Mouse (Mus musculus) testis, postnatal 14 days (tissue): ENCODE measurements around the gene Rfx5.

ENCODE experiments used
- DNase-seq: peaks from one replicate; pipeline ENCODE4 v3.0.0; 2021; ENCODE audit warnings: low spot score

Rfx5 gene

GRCm38 (mm10) chr3:94996946-94997345 lies 43.1 kb downstream of the Rfx5 start:
- DNase-seq = no peak

GRCm38 (mm10) chr3:95002569-95002968 lies 48.7 kb downstream of the Rfx5 start:
- DNase-seq = no peak

- DNase-seq = no peak
Measured at GRCm38 (mm10) chr3:95003273-95003672, 49.4 kb downstream of the Rfx5 start.

- no peak for DNase-seq
Measured at GRCm38 (mm10) chr3:95005651-95006050, 51.8 kb downstream of the Rfx5 start.

GRCm38 (mm10) chr3:95007706-95008105 lies 53.8 kb downstream of the Rfx5 start:
- no peak for DNase-seq

- DNase-seq = no peak
Measured at GRCm38 (mm10) chr3:95010396-95010795, 56.5 kb downstream of the Rfx5 start.
